ENCODE assay signal across 8 mouse cellular contexts in genomic region chr12:49390926-49391304, GRCm38 (mm10). TPM values are rescaled to one million over a fixed set of nuclear protein-coding genes. Genes with fewer than 3 reads are reported as not detected.
DNase-seq lines count a peak whose midpoint lies in the region; ATAC-seq and TF ChIP-seq lines count a peak whose summit lies in the region.
"Had no signal": no experiment of that assay in that cellular context is flagged by ENCODE, and none has a peak within 500 bp of the region (broad histone marks: within the 10 kb centered on the region; RNA-seq: fewer than 3 reads in every experiment).

No protein-coding gene starts in this region.

- peak; percentile 10; the same call in 1 of the 2 replicates for ATAC-seq in intestine, embryonic 14.5 days (replicated peaks; ENCODE audit: low FRiP score, low TSS enrichment, low read depth)
- peak; percentile 25; the same call in 1 of the 2 replicates for ATAC-seq in neural tube, embryonic 14.5 days (ENCODE audit: low read depth)
- ATAC-seq in megakaryocyte progenitor cell, adult 5-6 weeks (replicated peaks; ENCODE audit: poor library complexity) = no peak

- H3K27ac ChIP-seq in embryonic fibroblast, embryonic 13.5 days (ENCODE audit: insufficient read depth, low read length) = no peak overlapping the region
- H3K27ac ChIP-seq in intestine, embryonic 14.5 days (ENCODE audit: low read depth) = no peak overlapping the region
- no peak overlapping the region for H3K27ac ChIP-seq in neural tube, embryonic 14.5 days (ENCODE audit: low read depth, low read length)

- H3K36me3 ChIP-seq in intestine, embryonic 14.5 days (ENCODE audit: control insufficient read depth, insufficient read depth, low read length) = no peaks in the 10 kb centered on the region
- H3K36me3 ChIP-seq in neural tube, embryonic 14.5 days (ENCODE audit: control insufficient read depth, insufficient read depth, low read length) = no peaks in the 10 kb centered on the region

- 1% methylated on average over 9 of the region's 9 CpGs for WGBS in intestine, embryonic 14.5 days
- WGBS in neural tube, embryonic 14.5 days = 3% methylated on average over 9 of the region's 9 CpGs

- H3K4me3 ChIP-seq in embryonic fibroblast, embryonic 13.5 days (ENCODE audit: insufficient read depth, low read length) = peak overlapping the region; percentile 24
- 0 out of 2 replicates have a peak overlapping the region, but pooled peaks have one; percentile 6 for H3K4me3 ChIP-seq in intestine, embryonic 14.5 days (ENCODE audit: low read depth, low read length)
- H3K4me3 ChIP-seq in neural tube, embryonic 14.5 days (ENCODE audit: low read depth, low read length) = no peak overlapping the region

- peak; percentile 2 for DNase-seq in layer of hippocampus, adult 9-11 months
- DNase-seq in layer of hippocampus, adult 8-10 months (ENCODE audit: low spot score in 2 of 2) = no peak
- DNase-seq in intestine, embryonic 14.5 days (ENCODE audit: low spot score) = no peak
- DNase-seq in adrenal gland, adult 2 months = no peak

- TF ChIP-seq CTCF in embryonic fibroblast, embryonic 13.5 days (IDR thresholded peaks at IDR 0.05; ENCODE audit: borderline replicate concordance, insufficient read depth, low read length) = no peak

- peak overlapping the region; percentile 26; the same call in 1 of the 2 replicates for H3K4me2 ChIP-seq in intestine, embryonic 14.5 days (ENCODE audit: low read length)
- H3K4me2 ChIP-seq in neural tube, embryonic 14.5 days (ENCODE audit: low read depth, low read length) = no peak overlapping the region

- no peaks in the 10 kb centered on the region for H3K4me1 ChIP-seq in embryonic fibroblast, embryonic 13.5 days (ENCODE audit: control insufficient read depth, insufficient read depth, low read length)
- no peaks in the 10 kb centered on the region for H3K4me1 ChIP-seq in intestine, embryonic 14.5 days (replicated peaks; ENCODE audit: control insufficient read depth, insufficient read depth, low read length)
- 0 out of 2 replicates have a peak, but pooled peaks cover 4% of the 10 kb centered on the region for H3K4me1 ChIP-seq in neural tube, embryonic 14.5 days (ENCODE audit: control insufficient read depth, insufficient read depth, low read length)

- TF ChIP-seq POLR2A in embryonic fibroblast, embryonic 13.5 days (IDR thresholded peaks at IDR 0.05; ENCODE audit: low read depth, low read length) = no peak

- H3K9me3 ChIP-seq in intestine, embryonic 14.5 days (ENCODE audit: control insufficient read depth, low read length) = no peaks in the 10 kb centered on the region
- no peaks in the 10 kb centered on the region for H3K9me3 ChIP-seq in neural tube, embryonic 14.5 days (ENCODE audit: control insufficient read depth, low read length)

- H3K27me3 ChIP-seq in intestine, embryonic 14.5 days (replicated peaks; ENCODE audit: control insufficient read depth, insufficient read depth, low read length) = peaks cover 88% of the 10 kb centered on the region
- peaks cover 65% of the 10 kb centered on the region for H3K27me3 ChIP-seq in neural tube, embryonic 14.5 days (ENCODE audit: control insufficient read depth, insufficient read depth, low read length)

- no peak overlapping the region for H3K9ac ChIP-seq in intestine, embryonic 14.5 days (ENCODE audit: low read length)
- H3K9ac ChIP-seq in neural tube, embryonic 14.5 days (replicated peaks; ENCODE audit: low read depth, low read length) = no peak overlapping the region

RNA-seq across cellular contexts. Expression of gene Gm43517, which starts 5.9 kb away (rescaled TPM):
- total RNA-seq in layer of hippocampus, adult 8-10 months (2022) = 10 to 100 TPM in 3 of 4 experiments, 1 to 10 TPM in 1; 6.2 to 16.4 (median 10.8) TPM
- 0.16 and 0.27 TPM in 2 replicates for polyA plus RNA-seq in embryonic fibroblast, embryonic 13.5 days (2011; ENCODE audit: insufficient read length, low read depth, missing spikeins)
- not detected in 2 replicates for polyA plus RNA-seq in intestine, embryonic 14.5 days (2014; fragmentation: Nextera tagmentation; extraction: Ambion mirVana)
- polyA plus RNA-seq in neural tube, embryonic 14.5 days (2014; fragmentation: Nextera tagmentation; extraction: Ambion mirVana) = not detected in 2 replicates
- total RNA-seq in megakaryocyte progenitor cell, adult 5-6 weeks (2015) = not detected in 2 replicates
- total RNA-seq in megakaryocyte progenitor cell, adult 5-6 weeks (2017) = not detected in 2 replicates
- not detected for total RNA-seq in adrenal gland, adult 2 months (2021)
- not detected in 2 replicates for polyA plus RNA-seq in adrenal gland, adult 2 months (2012; rRNA removed)
- polyA plus RNA-seq: limb, embryonic 11.5 days had no signal

RNA-seq across cellular contexts. Expression of gene Foxg1, which starts 8.5 kb away (rescaled TPM):
- 100 to 1,000 TPM; 124 to 133 (median 128) TPM for total RNA-seq in layer of hippocampus, adult 8-10 months (2022)
- 3.7 and 13.9 TPM in 2 replicates for polyA plus RNA-seq in embryonic fibroblast, embryonic 13.5 days (2011; ENCODE audit: insufficient read length, low read depth, missing spikeins)
- polyA plus RNA-seq in intestine, embryonic 14.5 days (2014; fragmentation: Nextera tagmentation; extraction: Ambion mirVana) = not detected in 2 replicates
- polyA plus RNA-seq in neural tube, embryonic 14.5 days (2014; fragmentation: Nextera tagmentation; extraction: Ambion mirVana) = not detected in 2 replicates
- not detected in 2 replicates for total RNA-seq in megakaryocyte progenitor cell, adult 5-6 weeks (2015)
- not detected in 2 replicates for total RNA-seq in megakaryocyte progenitor cell, adult 5-6 weeks (2017)
- not detected for total RNA-seq in adrenal gland, adult 2 months (2021)
- polyA plus RNA-seq in adrenal gland, adult 2 months (2012; rRNA removed) = not detected in 2 replicates
- polyA plus RNA-seq: limb, embryonic 11.5 days had no signal
